Mouse (Mus musculus) stomach, embryonic 16.5 days (tissue): ENCODE data around the gene Stk32c. TPM values are rescaled to one million over a fixed set of nuclear protein-coding genes. Genes with fewer than 3 reads are reported as not detected.

Experiments
- ATAC-seq: fragments of 200-750 bp; cut with Nextera tagmentation; 2 replicates; pipeline ENCODE4 v1.8.0; 2017; ENCODE audit warnings: moderate number of reproducible peaks, moderate TSS enrichment; ENCODE audit not compliant: insufficient read depth, low FRiP score
- H3K27ac ChIP-seq: fragments of 300-500 bp; sonication (generic); 2 replicates; pipeline ENCODE4 v1.5.1; 2014; ENCODE audit warnings: low read length
- H3K27me3 ChIP-seq: fragments of 300-500 bp; sonication (generic); 2 replicates; pipeline ENCODE4 v1.6.1; 2014; ENCODE audit warnings: low read length, control low read depth, mixed read lengths; ENCODE audit not compliant: control insufficient read depth, insufficient read depth
- H3K36me3 ChIP-seq: fragments of 300-500 bp; sonication (generic); 2 replicates; pipeline ENCODE4 v1.6.1; 2014; ENCODE audit warnings: low read length; ENCODE audit not compliant: control insufficient read depth, insufficient read depth
- H3K4me1 ChIP-seq: fragments of 300-500 bp; sonication (generic); 2 replicates; pipeline ENCODE4 v1.6.1; 2014; ENCODE audit warnings: low read length, control low read depth, mixed read lengths; ENCODE audit not compliant: control insufficient read depth, insufficient read depth
- H3K4me2 ChIP-seq: fragments of 300-500 bp; sonication (generic); 2 replicates; pipeline ENCODE4 v1.6.1; 2014; ENCODE audit warnings: low read depth, low read length, mixed read lengths
- H3K4me3 ChIP-seq: fragments of 300-500 bp; sonication (generic); replicated peaks from 2 replicates; pipeline ENCODE4 v1.5.1; 2014; ENCODE audit warnings: mild to moderate bottlenecking, low read length
- H3K9ac ChIP-seq: fragments of 300-500 bp; sonication (generic); 2 replicates; pipeline ENCODE4 v1.6.1; 2014; ENCODE audit warnings: low read length
- H3K9me3 ChIP-seq: fragments of 300-500 bp; sonication (generic); replicated peaks from 2 replicates; pipeline ENCODE4 v1.6.1; 2016; ENCODE audit warnings: low read length, control low read depth; ENCODE audit not compliant: control insufficient read depth
- WGBS: fragments of 180-500 bp; shearing (Covaris S2); extraction: QIAGEN DNeasy Blood & Tissue Kit; methylation state at CpG from one replicate; pipeline ENCODE4 v1.1.7; 2014; 5-methylcytosine and 5-hydroxymethylcytosine counted together
- polyA plus RNA-seq: library from polyadenylated mRNA; unstranded; fragments of >200 nt; fragmentation: Nextera tagmentation; extraction: Ambion mirVana; gene quantifications from 2 replicates; pipeline ENCODE4 v1.2.1, GENCODE M21; 2015

Stk32c gene
- polyA plus RNA-seq, 1 experiment from 2014 or later: 0.17 TPM

- Histone ChIP-seq H3K27ac (no peak overlapping the region), H3K9me3 (no peaks in the 10 kb centered on the region), H3K4me2 (no peak overlapping the region), H3K36me3 (no peaks in the 10 kb centered on the region), H3K4me3 (no peak overlapping the region), H3K9ac (no peak overlapping the region), H3K27me3 (0 out of 2 replicates have a peak, but pooled peaks cover under 1% of the 10 kb centered on the region), H3K4me1 (no peaks in the 10 kb centered on the region)
- no peak for ATAC-seq
- 95% methylated on average over 5 of the region's 5 CpGs for WGBS
Observed at GRCm38 (mm10) chr7:139092676-139093075, 120.4 kb downstream of the Stk32c start.

- no peaks in the 10 kb centered on the region for H3K9me3 ChIP-seq
- peaks cover under 1% of the 10 kb centered on the region; the same call in 1 of the 2 replicates for H3K4me1 ChIP-seq
- peaks cover 10% of the 10 kb centered on the region; the same call in 1 of the 2 replicates for H3K27me3 ChIP-seq
- H3K36me3 ChIP-seq: no peaks in the 10 kb centered on the region
- no peak overlapping the region for H3K4me3 ChIP-seq
- no peak overlapping the region for H3K9ac ChIP-seq
- no peak for ATAC-seq
- no peak overlapping the region for H3K4me2 ChIP-seq
- WGBS: 87% methylated on average over 9 of the region's 9 CpGs
- no peak overlapping the region for H3K27ac ChIP-seq
Observed at GRCm38 (mm10) chr7:139091681-139092080, 121.4 kb downstream of the Stk32c start.

GRCm38 (mm10) chr7:139089892-139090874, 122.9 kb downstream of the Stk32c start:
- no peak for ATAC-seq
- no peak overlapping the region for H3K4me2 ChIP-seq
- H3K9me3 ChIP-seq: no peaks in the 10 kb centered on the region
- H3K27ac ChIP-seq: no peak overlapping the region
- no peak overlapping the region for H3K9ac ChIP-seq
- H3K4me3 ChIP-seq: no peak overlapping the region
- no peaks in the 10 kb centered on the region for H3K36me3 ChIP-seq
- peaks cover 5% of the 10 kb centered on the region; the same call in 1 of the 2 replicates for H3K4me1 ChIP-seq
- H3K27me3 ChIP-seq: peaks cover 23% of the 10 kb centered on the region
- WGBS: 83% methylated on average over 12 of the region's 12 CpGs

GRCm38 (mm10) chr7:139087801-139088200, 125.3 kb downstream of the Stk32c start:
- Histone ChIP-seq H3K27ac (no peak overlapping the region), H3K36me3 (no peaks in the 10 kb centered on the region), H3K4me1 (peaks cover 5% of the 10 kb centered on the region; the same call in 1 of the 2 replicates), H3K4me3 (no peak overlapping the region), H3K9ac (no peak overlapping the region), H3K4me2 (no peak overlapping the region), H3K27me3 (peaks cover 23% of the 10 kb centered on the region), H3K9me3 (no peaks in the 10 kb centered on the region)
- 60% methylated on average over 2 of the region's 2 CpGs for WGBS
- ATAC-seq: no peak

GRCm38 (mm10) chr7:139086195-139087158, 126.6 kb downstream of the Stk32c start:
- Histone ChIP-seq H3K27ac (no peak overlapping the region), H3K27me3 (peaks cover 23% of the 10 kb centered on the region), H3K9ac (peak overlapping the region; percentile 78), H3K36me3 (no peaks in the 10 kb centered on the region), H3K4me3 (peak overlapping the region; percentile 60), H3K4me1 (peaks cover 5% of the 10 kb centered on the region; the same call in 1 of the 2 replicates), H3K4me2 (peak overlapping the region; percentile 84), H3K9me3 (no peaks in the 10 kb centered on the region)
- 2% methylated on average over 61 of the region's 61 CpGs for WGBS
- ATAC-seq: peak; percentile 46; the same call in 1 of the 2 replicates

- Histone ChIP-seq H3K9me3 (no peaks in the 10 kb centered on the region), H3K27ac (no peak within 1 kb of the TSS), H3K27me3 (peaks cover 23% of the 10 kb centered on the region), H3K4me1 (peaks cover 5% of the 10 kb centered on the region; the same call in 1 of the 2 replicates), H3K36me3 (no peaks in the 10 kb centered on the region), H3K4me2 (peak within 1 kb of the TSS; percentile 84), H3K9ac (peak within 1 kb of the TSS; percentile 78), H3K4me3 (peak within 1 kb of the TSS; percentile 60)
- ATAC-seq: peak; percentile 77
- WGBS: 6% methylated on average over 32 of the region's 32 CpGs
Observed at GRCm38 (mm10) chr7:139085629-139086194, 127.4 kb downstream of the Stk32c start, which contains the start of gene Dpysl4. Gene Dpysl4, plus strand, starts transcription at chr7:139086001.

GRCm38 (mm10) chr7:139084316-139084715, 128.8 kb downstream of the Stk32c start:
- Histone ChIP-seq H3K27me3 (peaks cover 23% of the 10 kb centered on the region), H3K9ac (no peak overlapping the region), H3K36me3 (no peaks in the 10 kb centered on the region), H3K4me2 (no peak overlapping the region), H3K4me1 (peaks cover 5% of the 10 kb centered on the region; the same call in 1 of the 2 replicates), H3K9me3 (no peaks in the 10 kb centered on the region), H3K27ac (no peak overlapping the region), H3K4me3 (no peak overlapping the region)
- no peak for ATAC-seq
- WGBS: 59% methylated on average over 1 of the region's 1 CpGs

GRCm38 (mm10) chr7:139082281-139082680, 130.8 kb downstream of the Stk32c start:
- H3K27me3 ChIP-seq: peaks cover 19% of the 10 kb centered on the region
- H3K4me2 ChIP-seq: no peak overlapping the region
- peaks cover 12% of the 10 kb centered on the region; the same call in 1 of the 2 replicates for H3K4me1 ChIP-seq
- H3K4me3 ChIP-seq: no peak overlapping the region
- no peak overlapping the region for H3K27ac ChIP-seq
- WGBS: 84% methylated on average over 8 of the region's 8 CpGs
- no peak for ATAC-seq
- no peaks in the 10 kb centered on the region for H3K9me3 ChIP-seq
- H3K9ac ChIP-seq: no peak overlapping the region
- H3K36me3 ChIP-seq: no peaks in the 10 kb centered on the region
